In genomic region chr12:12941661-12942363, GRCm38 (mm10) we compare ENCODE assay signal across 8 mouse cellular contexts. TPM values are rescaled to one million over a fixed set of nuclear protein-coding genes. Genes with fewer than 3 reads are reported as not detected.
A peak's percentile ranks its signal among the peaks of the same experiment; 100 is the strongest.
DNase-seq lines count a peak whose midpoint lies in the region; ATAC-seq lines count a peak whose summit lies in the region.

Mycn (minus strand) TSS chr12:12941914.

- no peaks in the 10 kb centered on the region for H3K27me3 ChIP-seq in limb, embryonic 12.5 days
- H3K27me3 ChIP-seq in midbrain, embryonic 15.5 days (replicated peaks) = no peaks in the 10 kb centered on the region
- H3K27me3 ChIP-seq in stomach, embryonic 16.5 days (ENCODE audit: control insufficient read depth, insufficient read depth, low read length) = no peaks in the 10 kb centered on the region; the same call in 1 of the 2 replicates

- DNase-seq in cerebellum, adult 11-12 months = peak; percentile 17
- peak; percentile 86 for DNase-seq in embryo, embryonic 11.5 days (ENCODE audit: low read depth, low spot score)
- DNase-seq in heart, adult 11 months = peak; percentile 99
- peak; percentile 60 for DNase-seq in kidney, adult 11 months

- H3K27ac ChIP-seq in limb, embryonic 12.5 days = peak within 1 kb of the TSS; percentile 95
- peak within 1 kb of the TSS; percentile 97 for H3K27ac ChIP-seq in midbrain, embryonic 15.5 days
- peak within 1 kb of the TSS; percentile 82 for H3K27ac ChIP-seq in stomach, embryonic 16.5 days (ENCODE audit: low read length)

- no peak; the same call in 1 of the 2 replicates for ATAC-seq in cerebellum, adult (ENCODE audit: insufficient number of reproducible peaks, low FRiP score, low TSS enrichment)
- ATAC-seq in limb, embryonic 12.5 days (ENCODE audit: insufficient number of reproducible peaks, insufficient read depth, low FRiP score, low TSS enrichment, low read depth) = peak; percentile 60
- peak; percentile 82 for ATAC-seq in midbrain, embryonic 15.5 days (replicated peaks)
- ATAC-seq in stomach, embryonic 16.5 days (ENCODE audit: insufficient read depth, low FRiP score) = peak; percentile 79

- peaks cover 39% of the 10 kb centered on the region for H3K4me1 ChIP-seq in limb, embryonic 12.5 days (replicated peaks)
- H3K4me1 ChIP-seq in midbrain, embryonic 15.5 days = peaks cover 26% of the 10 kb centered on the region
- H3K4me1 ChIP-seq in stomach, embryonic 16.5 days (ENCODE audit: control insufficient read depth, insufficient read depth, low read length) = peaks cover 18% of the 10 kb centered on the region

- peak within 1 kb of the TSS; percentile 80 for H3K4me3 ChIP-seq in limb, embryonic 12.5 days (replicated peaks)
- peak within 1 kb of the TSS; percentile 88 for H3K4me3 ChIP-seq in midbrain, embryonic 15.5 days
- H3K4me3 ChIP-seq in stomach, embryonic 16.5 days (replicated peaks; ENCODE audit: low read length) = peak within 1 kb of the TSS; percentile 81

- no peaks in the 10 kb centered on the region for H3K9me3 ChIP-seq in limb, embryonic 12.5 days
- H3K9me3 ChIP-seq in midbrain, embryonic 15.5 days = no peaks in the 10 kb centered on the region
- H3K9me3 ChIP-seq in stomach, embryonic 16.5 days (replicated peaks; ENCODE audit: control insufficient read depth, low read length) = no peaks in the 10 kb centered on the region

- WGBS in limb, embryonic 12.5 days = 1% methylated on average over 36 of the region's 38 CpGs
- under 1% methylated on average over 36 of the region's 38 CpGs for WGBS in midbrain, embryonic 15.5 days
- WGBS in stomach, embryonic 16.5 days = under 1% methylated on average over 38 of the region's 38 CpGs

- H3K9ac ChIP-seq in limb, embryonic 12.5 days (replicated peaks) = peak within 1 kb of the TSS; percentile 87
- H3K9ac ChIP-seq in midbrain, embryonic 15.5 days = peak within 1 kb of the TSS; percentile 96
- peak within 1 kb of the TSS; percentile 87 for H3K9ac ChIP-seq in stomach, embryonic 16.5 days (ENCODE audit: low read length)

- peaks cover 17% of the 10 kb centered on the region for H3K36me3 ChIP-seq in limb, embryonic 12.5 days
- 0 out of 2 replicates have a peak, but pooled peaks cover 3% of the 10 kb centered on the region for H3K36me3 ChIP-seq in midbrain, embryonic 15.5 days (replicated peaks)
- H3K36me3 ChIP-seq in stomach, embryonic 16.5 days (ENCODE audit: control insufficient read depth, insufficient read depth, low read length) = 0 out of 2 replicates have a peak, but pooled peaks cover 3% of the 10 kb centered on the region

- H3K4me2 ChIP-seq in limb, embryonic 12.5 days = peak within 1 kb of the TSS; percentile 94
- peak within 1 kb of the TSS; percentile 76 for H3K4me2 ChIP-seq in midbrain, embryonic 15.5 days
- peak within 1 kb of the TSS; percentile 87 for H3K4me2 ChIP-seq in stomach, embryonic 16.5 days (ENCODE audit: low read depth, low read length)

RNA-seq across cellular contexts. Expression of gene Mycn, which starts in this region (rescaled TPM):
- polyA plus RNA-seq in limb, embryonic 12.5 days (2016; fragmentation: Nextera tagmentation; extraction: Ambion mirVana) = 115 and 129 TPM in 2 replicates
- 57.8 and 64.5 TPM in 2 replicates for polyA plus RNA-seq in midbrain, embryonic 15.5 days (2015; fragmentation: Nextera tagmentation; extraction: Ambion mirVana)
- 22.3 and 26.5 TPM in 2 replicates for polyA plus RNA-seq in stomach, embryonic 16.5 days (2015; fragmentation: Nextera tagmentation; extraction: Ambion mirVana)

Comparison
In these comparisons a context has a peak if more than half of its experiments do, and no peak if none do; other contexts are left out.
1. DNase-seq: peak in every context shown above with its lines; median percentile 99 in heart, adult 11 months; 86 in embryo, embryonic 11.5 days; 60 in kidney, adult 11 months; 17 in cerebellum, adult 11-12 months.